Mouse (Mus musculus): ENCODE measurements at regions not wholly inside any gene's neighbourhood (a gene's known extent, or its start where the extent isn't known, plus 50 kb on each side); places are given as distances from the start of the nearest gene placed in this dataset.
"Not testable (repeated sequence)": the region's sequence is repeated elsewhere in the genome, so short reads cannot be mapped to it uniquely, and the experiment has no call there.

GRCm38 (mm10) chr14:19217916-19218315, 200.8 kb downstream of the Gm21738 start:
- not testable (repeated sequence) for DNase-seq

- DNase-seq: no peak
Measured at GRCm38 (mm10) chr14:19208507-19208906, 210.2 kb downstream of the Gm21738 start.

- not testable (repeated sequence) for DNase-seq
Measured at GRCm38 (mm10) chr14:19180203-19180602, 238.5 kb downstream of the Gm21738 start.

- not testable (repeated sequence) for DNase-seq
Measured at GRCm38 (mm10) chr14:19178060-19178459, 240.7 kb downstream of the Gm21738 start.

GRCm38 (mm10) chr14:19175288-19175687, 243.4 kb downstream of the Gm21738 start:
- DNase-seq: peak; percentile 8

- not testable (repeated sequence) for DNase-seq
Measured at GRCm38 (mm10) chr14:19170300-19171022, 248.3 kb downstream of the Gm21738 start.

- DNase-seq: no peak
Measured at GRCm38 (mm10) chr14:19166821-19167220, 251.9 kb downstream of the Gm21738 start.

- not testable (repeated sequence) for DNase-seq
Measured at GRCm38 (mm10) chr14:19139875-19140274, 245.8 kb upstream of the Ube2e2 start.

- no peak for DNase-seq
Measured at GRCm38 (mm10) chr14:19131532-19131931, 237.5 kb upstream of the Ube2e2 start.
